Mouse (Mus musculus) erythroblast, embryonic 14.5 days (primary cell): ENCODE results near the gene Wnt10a. TPM values are rescaled to one million over a fixed set of nuclear protein-coding genes. Genes with fewer than 3 reads are reported as not detected.

ENCODE experiments used
- H3K27me3 ChIP-seq: 2 replicates; pipeline ENCODE4 v1.6.1; 2012; ENCODE audit warnings: inconsistent platforms; ENCODE audit not compliant: control insufficient read depth
- H3K36me3 ChIP-seq: 2 replicates; pipeline ENCODE4 v1.6.1; 2012; ENCODE audit warnings: mild to moderate bottlenecking, inconsistent platforms; ENCODE audit not compliant: control insufficient read depth
- H3K4me1 ChIP-seq: 2 replicates; pipeline ENCODE4 v1.6.1; 2012; ENCODE audit warnings: inconsistent platforms; ENCODE audit not compliant: control insufficient read depth
- H3K4me3 ChIP-seq: replicated peaks from 2 replicates; pipeline ENCODE3; 2012; ENCODE audit warnings: moderate library complexity, mild to moderate bottlenecking, inconsistent platforms
- H3K9me3 ChIP-seq: 2 replicates; pipeline ENCODE4 v1.6.1; 2012; ENCODE audit warnings: low read length, inconsistent platforms, mixed read lengths; ENCODE audit not compliant: control insufficient read depth
- GATA1 ChIP-seq: IDR thresholded peaks from 2 replicates; pipeline ENCODE4 v1.6.1; 2012; ENCODE audit warnings: low read length, inconsistent platforms, mixed read lengths
- TAL1 ChIP-seq: IDR thresholded peaks from 3 replicates; pipeline ENCODE4 v1.6.1; 2012; ENCODE audit warnings: low read length, inconsistent platforms, mixed read lengths
- polyA plus RNA-seq: library from polyadenylated mRNA; stranded (reverse); fragments of >175 nt; gene quantifications from 2 replicates; pipeline ENCODE4 v1.2.3, GENCODE M21; 2012

The Wnt10a gene
- polyA plus RNA-seq, 1 experiment: 0.04 TPM

DNA sequence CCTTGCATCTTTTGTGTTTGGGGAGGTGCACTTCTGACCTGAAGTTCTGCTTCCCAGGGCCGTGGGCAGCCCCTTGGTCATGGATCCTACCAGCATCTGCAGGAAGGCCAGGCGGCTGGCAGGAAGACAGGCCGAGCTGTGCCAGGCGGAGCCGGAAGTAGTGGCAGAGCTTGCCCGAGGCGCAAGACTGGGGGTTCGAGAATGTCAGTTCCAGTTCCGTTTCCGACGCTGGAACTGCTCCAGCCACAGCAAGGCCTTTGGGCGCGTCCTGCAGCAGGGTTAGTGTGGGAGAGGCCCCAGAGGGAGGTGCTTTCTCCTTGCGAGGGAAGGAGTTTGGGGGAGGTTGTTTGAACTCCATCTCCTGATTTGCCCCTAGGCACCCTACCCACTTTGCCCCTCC lies 9.3 kb upstream of the Wnt10a start:
- TF ChIP-seq TAL1 (no peak), GATA1 (no peak)
- Histone ChIP-seq H3K27me3 (peaks cover 80% of the 10 kb centered on the region), H3K4me1 (peaks cover 4% of the 10 kb centered on the region), H3K4me3 (no peak overlapping the region), H3K9me3 (no peaks in the 10 kb centered on the region), H3K36me3 (no peaks in the 10 kb centered on the region)

GRCm38 (mm10) chr1:74783554-74783953 lies 7.8 kb upstream of the Wnt10a start:
- peaks cover 84% of the 10 kb centered on the region for H3K27me3 ChIP-seq
- no peaks in the 10 kb centered on the region for H3K36me3 ChIP-seq
- no peak overlapping the region for H3K4me3 ChIP-seq
- peaks cover 4% of the 10 kb centered on the region for H3K4me1 ChIP-seq
- TF ChIP-seq GATA1: no peak
- TF ChIP-seq TAL1: no peak
- H3K9me3 ChIP-seq: no peaks in the 10 kb centered on the region

DNA sequence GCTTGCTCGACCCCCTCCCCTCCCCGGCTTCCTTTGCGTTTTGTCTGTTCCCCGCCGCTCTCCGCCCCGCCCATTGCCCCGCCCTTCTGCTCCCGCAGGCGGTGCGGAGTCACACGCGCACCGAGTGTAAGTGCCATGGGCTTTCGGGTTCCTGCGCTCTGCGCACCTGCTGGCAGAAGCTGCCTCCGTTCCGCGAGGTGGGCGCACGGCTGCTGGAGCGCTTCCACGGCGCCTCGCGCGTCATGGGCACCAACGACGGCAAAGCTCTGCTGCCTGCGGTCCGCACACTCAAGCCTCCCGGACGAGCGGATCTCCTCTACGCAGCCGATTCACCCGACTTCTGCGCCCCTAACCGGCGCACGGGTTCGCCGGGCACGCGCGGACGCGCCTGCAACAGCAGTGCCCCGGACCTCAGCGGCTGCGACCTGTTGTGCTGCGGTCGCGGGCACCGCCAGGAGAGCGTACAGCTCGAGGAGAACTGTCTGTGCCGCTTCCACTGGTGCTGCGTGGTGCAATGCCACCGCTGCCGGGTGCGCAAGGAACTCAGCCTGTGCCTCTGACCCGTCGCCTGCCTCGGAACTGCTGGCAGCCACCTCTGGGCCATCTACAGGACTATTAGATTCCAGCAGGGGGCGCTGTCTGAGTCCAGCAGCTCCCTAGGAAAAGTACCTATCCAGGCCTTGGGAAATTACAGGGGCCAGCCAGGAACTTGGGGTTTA lies 7.1 kb upstream of the Wnt10a start:
- H3K4me3 ChIP-seq: no peak overlapping the region
- H3K36me3 ChIP-seq: no peaks in the 10 kb centered on the region
- H3K27me3 ChIP-seq: peaks cover 84% of the 10 kb centered on the region
- TF ChIP-seq GATA1 (no peak), TAL1 (no peak)
- peaks cover 4% of the 10 kb centered on the region for H3K4me1 ChIP-seq
- H3K9me3 ChIP-seq: no peaks in the 10 kb centered on the region

- Histone ChIP-seq H3K36me3 (no peaks in the 10 kb centered on the region), H3K27me3 (peaks cover 90% of the 10 kb centered on the region), H3K9me3 (no peaks in the 10 kb centered on the region), H3K4me3 (no peak overlapping the region), H3K4me1 (peaks cover 4% of the 10 kb centered on the region)
- TF ChIP-seq TAL1: no peak
- no peak for TF ChIP-seq GATA1
Observed at GRCm38 (mm10) chr1:74787846-74788245, 3.5 kb upstream of the Wnt10a start.

- Histone ChIP-seq H3K9me3 (no peaks in the 10 kb centered on the region), H3K4me1 (peaks cover 4% of the 10 kb centered on the region), H3K4me3 (no peak overlapping the region), H3K27me3 (peaks cover 90% of the 10 kb centered on the region), H3K36me3 (no peaks in the 10 kb centered on the region)
- TF ChIP-seq GATA1: no peak
- TF ChIP-seq TAL1: no peak
Observed at GRCm38 (mm10) chr1:74788603-74789176, 2.6 kb upstream of the Wnt10a start.

GRCm38 (mm10) chr1:74790095-74790494 lies 1.2 kb upstream of the Wnt10a start:
- Histone ChIP-seq H3K36me3 (no peaks in the 10 kb centered on the region), H3K27me3 (peaks cover 90% of the 10 kb centered on the region), H3K4me1 (no peaks in the 10 kb centered on the region), H3K9me3 (no peaks in the 10 kb centered on the region), H3K4me3 (no peak overlapping the region)
- TF ChIP-seq TAL1 (no peak), GATA1 (no peak)

- Histone ChIP-seq H3K4me3 (no peak overlapping the region), H3K9me3 (no peaks in the 10 kb centered on the region), H3K4me1 (no peaks in the 10 kb centered on the region), H3K36me3 (no peaks in the 10 kb centered on the region), H3K27me3 (peaks cover 96% of the 10 kb centered on the region)
- TF ChIP-seq TAL1 (no peak), GATA1 (no peak)
Observed at GRCm38 (mm10) chr1:74792831-74793660, 1.7 kb downstream of the Wnt10a start.

DNA sequence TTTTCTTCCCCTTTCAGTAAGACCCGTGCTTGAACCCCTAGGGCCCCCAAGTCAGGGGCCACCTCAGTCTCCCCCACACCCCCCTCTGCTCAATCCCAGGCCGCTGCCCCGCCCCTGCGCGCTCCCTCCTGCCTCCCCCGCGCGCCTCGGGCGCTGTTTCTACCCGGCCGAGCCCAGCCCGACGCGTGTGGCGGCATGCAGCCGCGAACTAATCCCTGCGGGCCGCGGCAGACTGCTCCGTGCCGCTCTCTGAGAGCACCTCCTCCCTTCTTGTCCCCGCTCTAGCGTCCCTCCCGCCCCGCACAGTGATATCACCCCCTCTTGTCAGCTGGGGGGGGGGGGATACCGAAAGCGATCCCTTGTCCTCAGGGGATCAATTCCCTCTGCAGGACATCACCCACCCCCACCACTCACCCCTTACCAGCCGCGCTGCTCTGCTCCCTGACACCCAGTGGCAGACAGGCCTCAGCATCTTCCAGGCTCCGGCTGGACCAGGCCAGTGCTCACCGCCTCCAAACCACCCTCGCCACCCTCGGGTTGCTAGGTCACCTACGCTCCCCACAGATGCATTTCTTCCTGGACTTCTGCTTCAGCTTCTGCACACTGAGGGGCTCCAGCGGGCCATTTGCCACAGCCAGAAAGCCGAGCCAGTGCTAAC lies 3.3 kb downstream of the Wnt10a start:
- Histone ChIP-seq H3K4me3 (no peak overlapping the region), H3K27me3 (peaks cover 98% of the 10 kb centered on the region)

DNA sequence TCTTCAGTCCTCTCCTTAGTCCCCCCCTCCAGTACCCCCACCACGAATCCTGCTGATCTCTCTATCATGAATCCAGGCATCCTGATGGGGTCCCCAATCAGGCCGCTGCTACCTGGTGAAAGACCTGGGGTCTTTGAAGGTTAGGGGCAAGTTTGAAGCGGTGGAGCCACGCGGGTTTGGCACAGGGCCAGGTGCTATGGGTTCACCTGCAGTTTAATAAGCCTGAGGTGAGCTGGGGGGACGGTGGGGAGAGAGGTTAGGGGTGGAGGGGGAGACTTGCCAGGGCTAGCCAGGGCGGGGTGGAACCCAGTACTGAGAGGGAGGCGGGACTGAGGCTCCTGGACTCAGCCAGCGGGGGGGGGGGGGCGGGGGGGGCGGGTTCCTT lies 3.8 kb downstream of the Wnt10a start:
- TF ChIP-seq GATA1 (no peak), TAL1 (no peak)
- peaks cover 98% of the 10 kb centered on the region for H3K27me3 ChIP-seq
- no peak overlapping the region for H3K4me3 ChIP-seq
- H3K9me3 ChIP-seq: no peaks in the 10 kb centered on the region
- no peaks in the 10 kb centered on the region for H3K4me1 ChIP-seq
- H3K36me3 ChIP-seq: no peaks in the 10 kb centered on the region

More for the DNA sequence above, 3.3 kb downstream of the Wnt10a start:
- no peaks in the 10 kb centered on the region for H3K9me3 ChIP-seq
- no peaks in the 10 kb centered on the region for H3K4me1 ChIP-seq
- TF ChIP-seq GATA1 (no peak), TAL1 (no peak)
- no peaks in the 10 kb centered on the region for H3K36me3 ChIP-seq
